Mouse (Mus musculus) MEL (cell line): ENCODE results near the gene Oat. TPM values are rescaled to one million over a fixed set of nuclear protein-coding genes. Genes with fewer than 3 reads are reported as not detected.
A peak's percentile ranks its signal among the peaks of the same experiment; 100 is the strongest.

Source experiments
- DNase-seq: peaks from one replicate; pipeline ENCODE4 v3.0.0; 2011; ENCODE audit warnings: low read depth, low spot score
- H3K27ac ChIP-seq: 2 replicates; pipeline ENCODE4 v1.5.1; 2012; ENCODE audit warnings: low read depth, mild to moderate bottlenecking, control low read depth, low read length, moderate library complexity; ENCODE audit not compliant: control insufficient read depth
- H3K27me3 ChIP-seq, 2 experiments: fragments of 150-350 bp in 1 of 2; sonication (generic) in 1 of 2; 2 replicates each; pipeline ENCODE4 v1.6.1; 2012; ENCODE audit warnings: low read length in 2 of 2, mild to moderate bottlenecking in 2 of 2, improper control_type of control experiment in 1 of 2, moderate library complexity in 1 of 2; ENCODE audit not compliant: insufficient read depth in 2 of 2, control insufficient read depth in 1 of 2
- H3K36me3 ChIP-seq, 2 experiments: 2 replicates each; pipeline ENCODE4 v1.6.1; 2012 to 2014; ENCODE audit warnings: low read length in 2 of 2, improper control_type of control experiment in 1 of 2, inconsistent platforms in 1 of 2, mild to moderate bottlenecking in 1 of 2; ENCODE audit not compliant: insufficient read depth in 2 of 2, control insufficient read depth in 1 of 2
- H3K4me1 ChIP-seq, 2 experiments: fragments of 150-350 bp in 1 of 2; sonication (generic) in 1 of 2; 2 replicates each; pipeline ENCODE4 v1.6.1; 2012; ENCODE audit warnings: low read length in 2 of 2, improper control_type of control experiment in 1 of 2, mild to moderate bottlenecking in 1 of 2; ENCODE audit not compliant: insufficient read depth in 2 of 2, control insufficient read depth in 1 of 2
- H3K4me3 ChIP-seq, 2 experiments: fragments of 150-350 bp in 1 of 2; sonication (generic) in 1 of 2; 2 replicates each; pipeline ENCODE4 v1.5.1; 2012; ENCODE audit warnings: low read depth in 2 of 2, low read length in 2 of 2, mild to moderate bottlenecking in 2 of 2, moderate library complexity in 2 of 2, control low read depth in 1 of 2, improper control_type of control experiment in 1 of 2; ENCODE audit not compliant: control insufficient read depth in 1 of 2, insufficient read depth in 1 of 2
- H3K79me2 ChIP-seq: 2 replicates; pipeline ENCODE4 v1.6.1; 2012; ENCODE audit warnings: mild to moderate bottlenecking, low read length, moderate library complexity; ENCODE audit not compliant: control insufficient read depth, poor library complexity, insufficient read depth
- H3K9ac ChIP-seq: 2 replicates; pipeline ENCODE4 v1.6.1; 2012; ENCODE audit warnings: low read depth, mild to moderate bottlenecking, control low read depth, low read length, moderate library complexity; ENCODE audit not compliant: control insufficient read depth, poor library complexity, severe bottlenecking
- H3K9me3 ChIP-seq: fragments of 150-350 bp; sonication (generic); replicated peaks from 2 replicates; pipeline ENCODE4 v1.6.1; 2012; ENCODE audit warnings: mild to moderate bottlenecking, low read length, improper control_type of control experiment, moderate library complexity; ENCODE audit not compliant: insufficient read depth
- BHLHE40 ChIP-seq: IDR thresholded peaks from 2 replicates; pipeline ENCODE4 v1.6.1; 2012; ENCODE audit warnings: low read depth, mild to moderate bottlenecking, inconsistent platforms, low read length, improper control_type of control experiment, borderline replicate concordance
- CTCF ChIP-seq, 3 experiments: IDR thresholded peaks in 2 of 3; conservative IDR thresholded peaks in 1 of 3; 2 replicates each; pipeline ENCODE4 v1.5.1; 2011 to 2012; ENCODE audit warnings: low read length in 3 of 3, low read depth in 2 of 3, mild to moderate bottlenecking in 2 of 3, improper control_type of control experiment in 1 of 3, inconsistent platforms in 1 of 3, mixed read lengths in 1 of 3, moderate library complexity in 1 of 3; ENCODE audit not compliant: control insufficient read depth in 1 of 3, insufficient read depth in 1 of 3, poor library complexity in 1 of 3, severe bottlenecking in 1 of 3
- E2F4 ChIP-seq: IDR thresholded peaks from 2 replicates; pipeline ENCODE4 v1.6.1; 2011; ENCODE audit warnings: low read depth, low read length, improper control_type of control experiment, borderline replicate concordance
- ELF1 ChIP-seq: IDR thresholded peaks from 2 replicates; pipeline ENCODE4 v1.6.1; 2014; ENCODE audit warnings: low read depth, mild to moderate bottlenecking, inconsistent platforms, low read length, improper control_type of control experiment, moderate library complexity
- GATA1 ChIP-seq: IDR thresholded peaks from 2 replicates; pipeline ENCODE4 v1.6.1; 2011; ENCODE audit warnings: low read depth, low read length, improper control_type of control experiment
- JUND ChIP-seq: IDR thresholded peaks from 2 replicates; pipeline ENCODE4 v1.6.1; 2011; ENCODE audit warnings: low read depth, mild to moderate bottlenecking, improper control_type of control experiment, low read length
- KAT2A ChIP-seq: conservative IDR thresholded peaks from 2 replicates; pipeline ENCODE4 v1.6.1; 2012; ENCODE audit warnings: low read depth, low read length, improper control_type of control experiment, inconsistent platforms
- MAX ChIP-seq: IDR thresholded peaks from 2 replicates; pipeline ENCODE4 v1.6.1; 2011; ENCODE audit warnings: low read length, improper control_type of control experiment
- MEF2A ChIP-seq: IDR thresholded peaks from 2 replicates; pipeline ENCODE4 v1.6.1; 2014; ENCODE audit warnings: low read depth, mild to moderate bottlenecking, inconsistent platforms, low read length, improper control_type of control experiment; ENCODE audit not compliant: poor library complexity, insufficient replicate concordance, severe bottlenecking; ENCODE audit errors: extremely low read depth
- MXI1 ChIP-seq: IDR thresholded peaks from 2 replicates; pipeline ENCODE4 v1.6.1; 2011; ENCODE audit warnings: mild to moderate bottlenecking, low read depth, low read length, improper control_type of control experiment
- NELFE ChIP-seq: IDR thresholded peaks from 2 replicates; pipeline ENCODE4 v1.6.1; 2011; ENCODE audit warnings: low read depth, low read length, improper control_type of control experiment
- POLR2A ChIP-seq, 2 experiments: IDR thresholded peaks; 2 replicates each; pipeline ENCODE4 v1.6.1; 2011 to 2012; ENCODE audit warnings: low read length in 2 of 2, mild to moderate bottlenecking in 2 of 2, control low read depth in 1 of 2, improper control_type of control experiment in 1 of 2, low read depth in 1 of 2, moderate library complexity in 1 of 2; ENCODE audit not compliant: control insufficient read depth in 1 of 2, insufficient read depth in 1 of 2, poor library complexity in 1 of 2
- POLR2AphosphoS2 ChIP-seq: IDR thresholded peaks from 2 replicates; pipeline ENCODE4 v1.6.1; 2011; ENCODE audit warnings: low read length, improper control_type of control experiment
- POLR2AphosphoS5 ChIP-seq: IDR thresholded peaks from 2 replicates; pipeline ENCODE4 v1.6.1; 2012; ENCODE audit warnings: low read depth, borderline replicate concordance, mild to moderate bottlenecking, inconsistent platforms, low read length, moderate library complexity, mixed read lengths
- SIN3A ChIP-seq: IDR thresholded peaks from 2 replicates; pipeline ENCODE4 v1.6.1; 2012; ENCODE audit warnings: low read length, improper control_type of control experiment, inconsistent platforms
- SMC3 ChIP-seq: IDR thresholded peaks from 2 replicates; pipeline ENCODE4 v1.6.1; 2011; ENCODE audit warnings: low read depth, low read length, improper control_type of control experiment
- TAL1 ChIP-seq: IDR thresholded peaks from 2 replicates; pipeline ENCODE4 v1.6.1; 2012; ENCODE audit warnings: mild to moderate bottlenecking, inconsistent platforms, low read length, moderate library complexity, mixed read lengths
- TCF12 ChIP-seq: IDR thresholded peaks from 2 replicates; pipeline ENCODE4 v1.6.1; 2014; ENCODE audit warnings: low read depth, mild to moderate bottlenecking, inconsistent platforms, low read length, improper control_type of control experiment, moderate library complexity
- UBTF ChIP-seq: IDR thresholded peaks from 2 replicates; pipeline ENCODE4 v1.6.1; 2012; ENCODE audit warnings: low read depth, mild to moderate bottlenecking, inconsistent platforms, low read length, improper control_type of control experiment, moderate library complexity, borderline replicate concordance; ENCODE audit not compliant: insufficient read depth
- USF1 ChIP-seq: IDR thresholded peaks from 2 replicates; pipeline ENCODE4 v1.6.1; 2014; ENCODE audit warnings: low read depth, mild to moderate bottlenecking, inconsistent platforms, low read length, improper control_type of control experiment, moderate library complexity
- USF2 ChIP-seq, 2 experiments: IDR thresholded peaks; 2 replicates each; pipeline ENCODE4 v1.6.1; 2011 to 2012; ENCODE audit warnings: improper control_type of control experiment in 2 of 2, low read length in 2 of 2, borderline replicate concordance in 1 of 2, inconsistent platforms in 1 of 2, low read depth in 1 of 2, mild to moderate bottlenecking in 1 of 2; ENCODE audit not compliant: insufficient read depth in 1 of 2
- ZC3H11A ChIP-seq: IDR thresholded peaks from 2 replicates; pipeline ENCODE4 v1.6.1; 2012; ENCODE audit warnings: low read depth, mild to moderate bottlenecking, inconsistent platforms, low read length, improper control_type of control experiment
- ZKSCAN1 ChIP-seq: IDR thresholded peaks from 2 replicates; pipeline ENCODE4 v1.6.1; 2012; ENCODE audit warnings: low read depth, mild to moderate bottlenecking, inconsistent platforms, low read length, improper control_type of control experiment, moderate library complexity
- ZMIZ1 ChIP-seq: IDR thresholded peaks from 2 replicates; pipeline ENCODE4 v1.6.1; 2012; ENCODE audit warnings: low read depth, mild to moderate bottlenecking, inconsistent platforms, low read length, improper control_type of control experiment, moderate library complexity
- ZNF384 ChIP-seq: IDR thresholded peaks from 2 replicates; pipeline ENCODE4 v1.6.1; 2012; ENCODE audit warnings: low read depth, mild to moderate bottlenecking, inconsistent platforms, low read length, improper control_type of control experiment
- polyA plus RNA-seq, 2 experiments: library from polyadenylated mRNA; stranded (reverse) in 1 of 2; unstranded in 1 of 2; fragments of >175 nt in 1 of 2; fragments of >200 nt in 1 of 2; gene quantifications; 2 replicates each; pipeline versions ENCODE4 v1.2.1 to v1.2.4; 2012; ENCODE audit warnings: low replicate concordance in 2 of 2, low read depth in 1 of 2; ENCODE audit not compliant: insufficient read length in 2 of 2, insufficient read depth in 1 of 2, missing spikeins in 1 of 2
- total RNA-seq: library from RNA; depleted of rRNA; stranded (reverse); fragments of 300-350 nt; gene quantifications from 2 replicates; pipeline ENCODE4 v1.2.3, GENCODE M21; 2012

Gene Oat
- total and polyA plus RNA-seq, 3 experiments = 190 to 226 (median 209) TPM

- TF ChIP-seq BHLHE40 (no peak), ELF1 (peak; percentile 33; the same call in 1 of the 2 replicates)
- TF ChIP-seq, all 39 proteins: peak for 15
Measured at GRCm38 (mm10) chr7:132576116-132576650, at the start of gene Oat (continued).

- no peak for TF ChIP-seq KAT2A
- TF ChIP-seq ZC3H11A = no peak
- TF ChIP-seq MAX = no peak
- no peak for TF ChIP-seq JUND
- no peak for TF ChIP-seq POLR2A (IDR thresholded peaks at IDR 0.05; ENCODE audit: control insufficient read depth in 1 of 2, insufficient read depth in 1 of 2, low read depth in 1 of 2, low read length in 2 of 2, poor library complexity in 1 of 2)
- TF ChIP-seq TCF12 = no peak
- no peak for TF ChIP-seq SIN3A
- no peak for TF ChIP-seq TAL1
- TF ChIP-seq NELFE = no peak
- no peak for TF ChIP-seq MXI1
- TF ChIP-seq GATA1 = no peak
- no peak for TF ChIP-seq USF2 (IDR thresholded peaks at IDR 0.05; ENCODE audit: borderline replicate concordance in 1 of 2, insufficient read depth in 1 of 2, low read depth in 1 of 2, low read length in 2 of 2)
- TF ChIP-seq MEF2A = no peak
- no peak for TF ChIP-seq USF1
- no peak for TF ChIP-seq UBTF
- Histone ChIP-seq H3K9me3 (no peaks in the 10 kb centered on the region), H3K4me3 (no peak overlapping the region), H3K27me3 (no peaks in the 10 kb centered on the region), H3K27ac (no peak overlapping the region), H3K9ac (no peak overlapping the region), H3K4me1 (no peaks in the 10 kb centered on the region), H3K79me2 (no peaks in the 10 kb centered on the region), H3K36me3 (no peaks in the 10 kb centered on the region)
- no peak for DNase-seq
Measured at GRCm38 (mm10) chr7:132624161-132624560, 48.0 kb upstream of the Oat start.

GRCm38 (mm10) chr7:132619975-132620918 lies 44.0 kb upstream of the Oat start:
- Histone ChIP-seq H3K4me3 (no peak overlapping the region), H3K27me3 (no peaks in the 10 kb centered on the region), H3K4me1 (no peaks in the 10 kb centered on the region), H3K36me3 (no peaks in the 10 kb centered on the region), H3K79me2 (no peaks in the 10 kb centered on the region), H3K27ac (no peak overlapping the region)
- DNase-seq = no peak
- no peak for TF ChIP-seq CTCF (IDR thresholded peaks at IDR 0.05 in 2 of 3, conservative IDR thresholded peaks at IDR 0.05 in 1 of 3; ENCODE audit: control insufficient read depth in 1 of 3, insufficient read depth in 1 of 3, low read depth in 2 of 3, low read length in 3 of 3, poor library complexity in 1 of 3, severe bottlenecking in 1 of 3)
- no peak for TF ChIP-seq ZNF384
- no peak for TF ChIP-seq ELF1
- no peak for TF ChIP-seq USF2 (IDR thresholded peaks at IDR 0.05; ENCODE audit: borderline replicate concordance in 1 of 2, insufficient read depth in 1 of 2, low read depth in 1 of 2, low read length in 2 of 2)
- TF ChIP-seq POLR2A (IDR thresholded peaks at IDR 0.05; ENCODE audit: control insufficient read depth in 1 of 2, insufficient read depth in 1 of 2, low read depth in 1 of 2, low read length in 2 of 2, poor library complexity in 1 of 2) = no peak
- no peak for TF ChIP-seq NELFE
- no peak for TF ChIP-seq MAX
- no peak for TF ChIP-seq TAL1
- TF ChIP-seq UBTF = no peak
- no peak for TF ChIP-seq KAT2A
- TF ChIP-seq TCF12 = no peak
- TF ChIP-seq ZKSCAN1 = no peak
- no peak for TF ChIP-seq GATA1
- TF ChIP-seq SMC3 = no peak
- no peak for TF ChIP-seq ZC3H11A
- TF ChIP-seq ZMIZ1 = no peak
- no peak for TF ChIP-seq POLR2AphosphoS2
- no peak for TF ChIP-seq E2F4
- TF ChIP-seq POLR2AphosphoS5 = no peak
- TF ChIP-seq, all 39 proteins: peak for 0
- Histone ChIP-seq H3K9ac (no peak overlapping the region), H3K9me3 (no peaks in the 10 kb centered on the region)
